Mouse (Mus musculus): ENCODE measurements at regions not wholly inside any gene's neighbourhood (a gene's known extent, or its start where the extent isn't known, plus 50 kb on each side); places are given as distances from the start of the nearest gene placed in this dataset.

DNA sequence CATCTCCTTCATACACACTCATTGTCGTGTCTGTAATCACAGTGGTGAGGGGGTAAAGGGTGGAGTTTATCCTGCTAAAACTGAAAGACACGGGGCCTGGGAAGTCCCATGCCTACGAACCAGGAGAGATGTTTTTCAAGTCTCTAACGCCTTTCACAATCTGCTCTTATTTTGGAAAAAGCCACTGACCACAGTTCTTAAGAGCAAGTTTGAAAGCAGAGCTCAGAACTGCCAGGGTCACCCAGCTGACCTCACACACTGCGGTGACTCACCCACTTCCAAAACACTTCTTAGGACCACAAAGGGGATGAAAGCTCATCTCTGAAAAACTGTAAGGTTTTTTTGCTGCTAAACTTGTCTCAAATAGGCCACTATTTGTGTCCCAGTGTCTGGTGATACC is 66.7 kb downstream of the Hoxa1 start:
- TF ChIP-seq POLR2A (IDR thresholded peaks at IDR 0.05; ENCODE audit: extremely low read depth, insufficient read depth, low read length) (no peak), CTCF (IDR thresholded peaks at IDR 0.05; ENCODE audit: low read depth, low read length) (no peak)

Measured in liver, adult 2 months (tissue).